Mouse (Mus musculus) urinary bladder, postnatal 10 days (tissue): Measurements from ENCODE around the gene Cpsf4l.

ENCODE experiments used
- DNase-seq: peaks from one replicate; pipeline ENCODE4 v3.0.0; 2022; ENCODE audit warnings: low spot score

Gene Cpsf4l

DNA sequence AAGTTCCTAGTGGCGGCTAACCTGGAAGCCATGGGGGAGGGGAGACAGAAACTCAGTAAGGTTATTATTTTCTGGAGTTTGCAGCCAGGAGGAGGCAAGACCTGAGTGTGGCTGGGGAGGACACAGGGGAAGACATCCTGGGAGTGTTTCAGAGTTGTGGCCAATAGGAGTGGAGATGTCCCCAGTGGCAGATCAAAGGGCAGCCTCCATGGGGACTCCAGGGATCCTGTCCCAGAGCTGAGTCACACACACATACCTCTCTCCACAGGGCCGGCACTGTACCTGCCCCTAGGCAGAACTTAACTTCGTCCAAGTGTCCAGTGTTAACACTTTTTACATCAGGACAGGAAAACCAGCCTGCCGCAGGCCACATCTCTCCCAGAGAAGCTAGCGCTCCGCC lies 25.3 kb upstream of the Cpsf4l start:
- DNase-seq: no peak

DNA sequence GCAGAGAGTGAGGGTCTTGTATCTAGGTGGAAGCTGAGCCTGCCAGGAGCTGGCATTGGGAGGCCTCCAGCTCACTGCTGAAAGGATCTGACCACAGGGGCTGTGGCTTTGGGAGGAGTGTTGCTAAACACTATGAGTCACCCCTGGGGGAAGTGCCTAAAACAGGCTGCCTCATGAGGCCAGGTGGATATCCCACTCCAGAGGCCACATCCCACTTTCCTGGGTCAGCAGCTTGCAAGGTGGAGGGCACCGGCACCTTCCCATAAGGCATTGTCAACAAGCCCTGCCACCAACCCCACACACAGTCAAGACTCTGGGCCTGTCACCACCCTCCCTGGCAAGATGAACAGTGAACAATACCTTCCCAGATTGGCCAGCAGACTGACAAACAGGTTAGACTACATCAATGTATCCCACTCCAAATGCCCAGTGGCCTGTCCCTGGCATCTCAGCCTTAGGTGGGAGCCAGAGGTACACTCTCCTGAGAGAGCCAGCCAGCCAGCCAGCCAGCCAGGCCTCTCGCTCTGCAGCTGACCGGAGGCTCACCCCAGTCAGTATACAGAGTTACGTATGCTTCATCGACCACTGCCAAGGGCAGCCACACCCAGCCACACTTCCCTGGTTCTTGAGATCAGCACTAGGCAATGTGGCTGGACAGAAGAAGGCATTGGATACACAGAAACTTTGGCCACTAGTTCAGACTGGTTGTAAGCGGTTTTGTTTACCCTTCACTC lies 24.0 kb upstream of the Cpsf4l start:
- DNase-seq: no peak

DNA sequence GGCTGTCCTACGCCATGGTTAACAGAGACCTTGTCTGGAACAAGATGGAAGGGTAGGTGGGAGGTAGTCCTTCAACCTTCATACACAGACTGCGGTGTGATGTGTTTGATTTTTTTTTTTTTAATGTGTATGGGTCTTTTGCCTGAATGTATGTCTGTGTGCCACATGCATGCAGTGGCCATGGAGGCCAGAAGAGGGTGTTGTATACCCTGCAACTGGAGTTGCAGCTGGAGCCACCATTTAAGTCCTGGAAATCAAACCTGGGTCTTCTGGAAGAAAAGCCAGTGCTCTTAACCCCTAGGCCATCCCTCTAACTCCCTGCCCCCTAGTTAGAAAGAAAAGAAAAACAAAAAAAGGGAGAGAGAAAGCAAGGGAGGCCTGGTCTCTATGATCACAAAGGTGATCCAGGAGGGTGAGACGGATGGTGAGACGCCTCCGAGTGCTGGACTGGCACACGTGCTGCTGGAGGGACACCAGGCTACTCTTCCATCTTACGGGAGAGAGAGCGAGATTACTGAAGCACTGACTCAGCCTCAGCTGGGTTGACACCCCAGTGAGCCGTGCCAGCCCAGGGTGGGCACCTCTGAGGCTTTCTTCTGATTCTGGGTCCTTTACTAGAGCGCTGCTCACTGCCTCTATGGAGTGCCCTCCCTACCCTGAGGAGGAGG lies 22.3 kb upstream of the Cpsf4l start:
- no peak for DNase-seq

DNA sequence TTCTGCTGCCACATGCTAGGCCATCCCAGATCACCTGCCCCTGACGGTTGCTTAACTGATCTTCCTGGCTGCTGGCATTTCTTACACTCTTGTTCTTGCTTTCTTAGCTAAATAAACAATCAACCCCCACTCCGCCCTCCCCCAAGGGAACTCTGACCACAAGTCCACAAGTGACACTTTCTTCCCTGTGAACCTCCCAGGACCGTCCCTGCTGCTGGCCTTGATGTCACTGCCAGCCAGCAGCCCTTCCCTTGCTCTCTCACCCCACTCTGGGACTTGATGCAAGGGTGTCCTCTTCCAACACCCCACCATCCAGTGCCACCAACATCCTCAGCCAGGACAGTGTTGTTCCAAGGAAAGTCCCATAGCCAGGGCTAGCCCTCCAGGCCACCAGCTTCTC lies 21.1 kb upstream of the Cpsf4l start:
- no peak for DNase-seq

DNA sequence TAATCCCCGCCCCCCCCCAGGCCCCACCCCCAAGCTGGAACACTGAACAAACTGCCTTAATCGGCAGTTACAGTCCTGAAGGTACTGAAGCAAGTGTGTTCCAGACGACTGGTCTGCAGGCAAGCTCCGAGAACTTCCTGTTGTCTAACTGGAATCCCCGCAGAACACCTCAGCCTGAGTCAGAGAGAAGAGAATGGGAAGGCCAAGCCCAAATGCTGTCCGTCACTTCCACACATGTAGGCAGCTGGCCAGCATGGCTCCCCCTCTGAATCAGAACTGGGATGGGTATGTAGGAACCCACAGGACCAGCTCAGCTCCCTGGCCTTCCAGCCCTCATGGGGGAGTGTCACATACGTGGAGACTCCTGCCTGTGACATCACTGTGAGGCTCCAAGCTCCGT lies 20.1 kb upstream of the Cpsf4l start:
- no peak for DNase-seq

DNA sequence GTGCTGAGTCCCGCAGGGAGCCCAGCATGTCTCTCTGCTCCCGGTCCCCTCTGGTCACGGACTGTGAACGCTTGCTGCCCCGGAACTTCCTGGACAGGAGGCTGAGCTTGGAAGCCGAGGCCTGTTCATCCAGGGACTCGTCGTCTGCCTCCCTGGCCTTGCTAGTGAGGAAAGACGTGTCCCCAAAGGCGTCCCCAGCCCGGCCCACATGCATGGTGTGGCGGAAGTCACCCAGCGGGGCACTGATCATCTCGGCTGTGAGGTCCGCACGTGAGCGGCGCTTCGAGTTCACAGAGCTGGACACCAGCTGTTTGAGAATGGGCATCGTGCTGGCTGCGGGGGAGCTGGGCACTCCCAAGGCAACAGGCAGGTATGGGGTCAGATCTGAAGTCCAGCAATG lies 19.4 kb upstream of the Cpsf4l start:
- no peak for DNase-seq

DNA sequence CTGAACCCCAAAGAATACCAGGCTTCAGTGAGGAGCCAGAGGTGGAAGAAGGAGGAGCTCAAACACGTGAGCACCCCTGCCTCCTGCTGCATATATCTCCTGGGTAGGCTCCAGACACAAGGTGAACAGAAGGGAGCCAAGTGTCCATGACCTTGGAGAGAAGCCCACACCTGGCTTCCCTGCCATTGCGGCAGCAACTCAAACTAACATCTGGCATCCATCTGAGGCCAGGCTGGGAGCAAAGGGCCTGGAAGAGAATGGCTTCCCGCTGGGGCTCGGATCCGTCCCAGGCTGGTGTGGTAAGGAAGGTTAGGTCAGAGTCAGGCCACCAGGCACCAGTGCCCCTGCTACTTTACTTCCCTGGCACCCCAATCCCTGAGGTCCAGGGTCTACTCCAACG lies 18.2 kb upstream of the Cpsf4l start:
- no peak for DNase-seq

DNA sequence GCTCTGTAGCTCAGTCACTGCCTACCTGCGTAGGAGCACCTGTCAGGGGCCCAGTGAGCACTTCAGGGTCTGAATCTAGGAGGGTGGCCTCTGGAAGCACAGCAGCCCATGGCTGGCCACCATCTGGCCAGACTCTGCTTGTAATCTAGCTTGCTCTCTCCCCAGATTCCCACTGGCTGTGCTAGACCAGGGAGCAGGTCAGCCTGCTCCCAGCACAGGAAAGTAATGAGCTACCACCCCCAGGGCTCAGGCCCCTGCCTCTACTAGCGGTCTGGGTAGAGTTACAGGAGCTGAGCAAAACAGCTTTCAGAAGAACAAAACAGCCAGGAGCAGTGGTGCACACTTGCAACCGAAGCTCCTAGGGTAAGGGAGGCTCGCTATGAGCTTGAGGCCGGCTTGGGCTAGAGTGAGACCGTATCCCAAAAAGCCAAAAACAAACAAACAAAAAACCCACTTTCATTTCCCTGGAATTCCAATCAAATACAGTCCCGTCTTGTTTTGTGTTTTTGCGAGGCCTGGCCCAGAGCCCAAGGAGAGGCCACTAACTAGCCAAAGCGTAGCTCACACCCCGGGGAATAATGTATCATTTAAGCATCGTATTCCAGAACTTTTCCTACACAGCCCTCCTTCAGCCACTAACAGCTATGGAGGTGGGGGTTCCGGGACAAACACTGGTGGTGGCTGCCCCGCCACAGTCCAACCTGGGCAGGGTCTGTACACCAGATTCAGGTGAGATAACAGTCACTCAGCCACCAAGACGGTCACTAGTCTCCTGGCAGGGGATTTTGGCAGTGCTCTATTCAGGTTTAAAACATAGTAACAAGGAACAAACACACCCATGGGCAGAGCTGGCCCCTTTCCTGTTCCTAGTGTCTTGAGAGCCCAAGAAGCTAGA lies 17.4 kb upstream of the Cpsf4l start:
- no peak for DNase-seq

DNA sequence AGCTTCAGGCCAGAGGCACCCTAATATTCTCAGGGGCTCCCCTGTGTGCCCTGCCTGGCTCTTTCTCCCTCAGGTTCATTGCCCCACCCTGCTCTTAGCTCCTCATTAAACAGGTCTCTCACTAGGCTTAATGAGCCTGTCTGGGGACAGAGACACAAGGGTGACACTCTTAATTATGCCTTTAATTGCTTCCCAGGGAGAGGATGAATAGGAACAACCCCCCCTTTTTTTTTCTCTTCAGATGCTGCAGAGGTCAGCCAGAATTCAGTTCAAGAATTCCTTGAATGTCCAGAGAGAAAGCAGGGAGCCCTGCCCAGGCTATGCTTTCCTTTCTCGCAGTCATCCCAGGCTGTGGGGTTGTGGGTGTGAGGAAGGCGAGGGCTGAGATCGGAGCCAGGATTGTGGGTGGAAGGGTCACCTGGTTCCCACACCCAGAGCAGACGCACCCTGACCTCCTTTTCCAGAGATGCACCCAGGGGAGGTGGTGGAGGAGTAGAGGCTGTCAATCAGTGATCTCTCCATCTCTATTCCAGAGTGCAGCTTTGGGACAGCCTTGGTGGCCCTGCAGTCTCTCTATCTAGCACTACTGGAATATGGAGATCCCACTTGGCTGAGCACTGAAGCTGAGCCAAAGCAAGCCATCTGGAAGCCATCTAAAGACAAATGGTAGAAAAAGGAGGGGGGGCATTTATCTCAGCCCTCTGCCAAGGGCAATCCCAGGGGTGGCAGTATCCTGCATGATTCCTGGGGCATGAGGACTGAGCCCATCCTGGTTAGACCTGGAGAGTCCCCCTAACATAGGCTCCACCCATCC lies 15.6 kb upstream of the Cpsf4l start:
- no peak for DNase-seq

DNA sequence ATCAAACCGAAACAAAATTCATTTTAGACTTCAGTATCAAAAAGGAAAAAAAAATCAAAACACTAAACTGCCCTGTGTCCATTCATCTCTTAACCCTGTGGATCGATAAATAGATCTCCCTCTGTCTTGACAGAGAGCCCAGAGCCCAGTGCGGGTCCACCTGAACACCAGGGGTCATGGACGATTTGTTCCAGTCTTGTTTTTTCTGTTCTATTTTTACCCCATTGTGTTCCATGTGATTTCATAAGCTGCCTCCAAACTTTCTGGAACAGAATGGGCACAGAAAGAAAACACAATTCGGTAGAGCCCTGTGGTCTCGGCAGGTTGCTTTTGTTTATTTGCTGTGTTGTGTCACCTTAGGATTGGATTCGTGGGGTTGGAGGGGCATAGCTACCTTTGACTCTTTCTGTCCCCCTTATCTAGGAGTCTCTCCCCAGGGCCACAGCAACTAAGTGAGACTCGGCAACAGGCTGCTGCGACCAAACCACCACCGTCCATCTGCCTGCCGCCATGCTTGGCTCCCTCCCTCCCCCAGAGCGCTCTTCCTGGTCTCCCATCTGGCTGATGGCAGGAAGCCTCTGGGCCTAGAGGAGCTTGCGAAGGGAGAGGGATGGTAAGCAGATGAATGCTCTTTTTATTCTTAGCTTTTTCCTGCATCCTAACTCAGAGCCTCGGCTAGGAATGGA lies 12.7 kb upstream of the Cpsf4l start:
- DNase-seq: no peak

DNA sequence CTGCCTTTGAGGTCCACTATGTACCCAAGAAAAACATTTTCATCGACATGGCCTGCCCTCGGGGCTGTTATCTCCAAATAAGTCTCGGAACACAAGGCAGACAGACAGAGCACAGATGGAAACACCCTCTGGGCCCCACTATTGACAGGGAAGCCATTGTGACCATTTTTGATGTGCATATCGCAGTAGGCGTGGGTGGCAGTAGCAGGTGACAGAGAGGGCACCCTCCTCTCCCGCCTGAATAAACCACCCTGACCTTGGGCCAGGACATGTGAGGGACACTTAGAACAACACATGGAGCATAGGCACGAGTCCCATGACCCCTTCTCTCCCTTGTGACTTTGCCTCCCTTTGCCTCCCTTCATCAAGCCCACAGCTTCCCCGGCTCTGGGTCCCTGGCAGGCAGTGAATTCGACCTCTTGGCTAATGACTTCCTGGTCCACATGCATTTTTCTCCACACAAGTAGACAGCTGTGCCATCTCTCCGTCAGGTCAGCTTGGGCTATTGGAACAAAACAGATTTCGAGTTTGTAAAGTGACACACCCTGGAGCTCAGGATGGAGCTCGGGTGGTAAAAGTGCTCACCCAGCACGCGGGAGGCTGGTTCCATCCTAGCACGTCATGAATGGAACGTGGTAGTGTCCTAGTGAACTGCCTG lies 8.1 kb upstream of the Cpsf4l start:
- DNase-seq: no peak

DNA sequence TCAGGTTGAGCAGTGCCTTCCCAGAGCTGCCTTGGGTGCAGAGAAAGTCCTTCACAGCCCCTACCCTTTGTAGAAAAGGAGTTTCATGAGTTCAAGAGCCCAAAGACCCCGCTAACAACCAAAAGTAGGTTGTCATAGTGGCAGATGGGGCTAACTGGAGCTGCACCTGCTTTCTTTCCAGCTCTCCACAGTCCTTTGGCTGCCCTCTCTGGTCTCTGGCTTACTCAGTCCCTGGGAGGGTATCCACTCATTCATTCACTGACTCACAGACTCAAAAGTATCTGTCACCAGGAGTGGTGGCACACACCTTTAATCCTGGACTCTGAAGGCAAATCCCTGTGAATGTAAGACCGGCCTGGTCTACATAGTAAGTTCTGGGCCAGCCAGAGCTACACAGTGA lies 6.3 kb upstream of the Cpsf4l start:
- no peak for DNase-seq

DNA sequence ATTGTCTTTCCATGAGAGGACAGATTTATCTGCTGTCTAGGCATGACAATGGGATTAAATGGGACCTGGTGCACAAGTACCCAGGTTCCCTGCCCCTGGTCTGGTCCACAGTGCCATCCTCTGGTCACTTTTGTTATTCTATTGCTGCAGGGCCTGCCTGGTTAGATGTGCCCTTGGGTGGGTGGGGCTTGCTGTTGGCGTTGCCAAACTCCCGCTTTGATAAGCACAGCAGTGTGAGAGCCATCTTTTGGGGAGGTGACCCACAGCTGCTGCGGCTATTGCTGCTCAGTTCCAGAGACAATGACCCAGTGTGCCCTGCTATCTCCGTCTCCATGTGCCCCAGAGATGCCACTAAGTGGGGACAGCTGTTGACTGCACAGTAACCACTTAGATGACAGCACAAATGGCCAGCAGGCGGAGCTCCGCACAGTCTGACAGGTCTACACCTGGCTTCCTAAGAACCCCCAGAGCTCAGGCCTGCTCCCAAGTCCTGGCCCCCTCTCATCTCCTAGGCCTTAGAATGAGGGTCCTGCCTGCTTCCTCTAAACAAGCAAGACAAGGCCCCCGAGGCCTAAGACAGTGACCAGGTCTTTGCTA lies 5.4 kb upstream of the Cpsf4l start:
- DNase-seq: no peak

DNA sequence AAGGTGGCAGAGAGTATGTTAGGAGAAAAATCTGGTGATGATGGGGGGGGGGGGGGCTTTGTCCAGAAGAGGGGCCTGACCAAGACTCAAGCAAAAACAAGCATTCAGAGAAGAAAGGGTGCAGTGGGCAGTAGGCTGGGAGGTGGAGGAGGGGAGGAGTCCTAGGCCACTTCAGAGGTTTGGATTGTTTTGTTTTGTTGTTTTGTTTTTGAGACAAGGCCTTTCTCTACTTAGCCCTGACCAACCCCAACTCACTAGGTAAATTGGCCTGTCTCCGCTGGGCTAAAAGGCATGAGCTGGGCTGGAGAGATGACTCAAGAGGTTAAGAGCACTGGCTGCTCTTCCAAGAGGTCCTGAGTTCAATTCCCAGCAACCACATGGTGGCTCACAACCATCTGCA lies 1.2 kb upstream of the Cpsf4l start:
- DNase-seq: no peak

DNA sequence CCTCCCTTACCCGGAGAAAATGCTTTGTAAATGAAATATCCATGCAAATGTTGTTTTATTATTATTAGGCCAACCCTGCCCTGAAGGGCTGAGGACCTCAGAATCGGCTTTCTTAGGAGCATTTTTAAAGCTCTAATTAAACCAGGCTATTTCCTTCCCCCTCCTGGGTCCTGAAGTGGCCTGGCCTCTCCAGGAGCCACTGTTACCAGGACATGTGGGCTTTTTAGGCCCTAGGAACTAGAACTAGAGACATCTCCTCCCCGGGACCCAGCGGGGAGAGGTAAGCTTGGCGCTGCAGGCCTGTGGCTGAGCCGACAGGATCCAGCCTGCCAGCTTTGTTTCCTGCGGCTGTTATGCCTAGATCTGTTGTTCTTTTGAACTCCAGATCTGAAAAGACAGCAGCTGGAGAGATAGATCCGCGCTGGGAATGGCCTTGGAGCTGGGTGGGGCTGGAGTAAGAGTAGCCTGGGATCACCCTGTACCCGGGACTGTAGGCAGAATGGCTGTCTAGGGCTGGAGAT lies 500 bp upstream of the Cpsf4l start:
- no peak for DNase-seq

DNA sequence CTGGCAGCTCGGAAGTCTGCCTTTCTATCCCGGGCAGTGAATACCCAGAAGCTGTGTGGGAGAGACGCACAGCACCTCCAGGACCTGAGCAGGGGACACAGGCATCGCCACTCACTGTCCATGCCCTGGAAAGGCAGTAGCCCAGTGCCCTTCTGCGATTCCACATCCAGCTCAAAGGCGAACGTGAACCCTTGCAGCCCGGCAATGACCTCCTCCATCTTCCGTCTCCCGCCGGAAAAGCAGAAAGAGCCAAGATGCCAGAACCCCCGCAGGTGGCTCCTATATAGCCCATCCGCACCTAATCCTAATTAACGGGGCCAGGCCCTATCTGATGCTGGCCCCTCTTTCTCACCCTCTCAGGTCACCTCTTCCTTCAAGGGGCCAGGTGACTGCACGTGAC lies 545 bp downstream of the Cpsf4l start:
- no peak for DNase-seq

DNA sequence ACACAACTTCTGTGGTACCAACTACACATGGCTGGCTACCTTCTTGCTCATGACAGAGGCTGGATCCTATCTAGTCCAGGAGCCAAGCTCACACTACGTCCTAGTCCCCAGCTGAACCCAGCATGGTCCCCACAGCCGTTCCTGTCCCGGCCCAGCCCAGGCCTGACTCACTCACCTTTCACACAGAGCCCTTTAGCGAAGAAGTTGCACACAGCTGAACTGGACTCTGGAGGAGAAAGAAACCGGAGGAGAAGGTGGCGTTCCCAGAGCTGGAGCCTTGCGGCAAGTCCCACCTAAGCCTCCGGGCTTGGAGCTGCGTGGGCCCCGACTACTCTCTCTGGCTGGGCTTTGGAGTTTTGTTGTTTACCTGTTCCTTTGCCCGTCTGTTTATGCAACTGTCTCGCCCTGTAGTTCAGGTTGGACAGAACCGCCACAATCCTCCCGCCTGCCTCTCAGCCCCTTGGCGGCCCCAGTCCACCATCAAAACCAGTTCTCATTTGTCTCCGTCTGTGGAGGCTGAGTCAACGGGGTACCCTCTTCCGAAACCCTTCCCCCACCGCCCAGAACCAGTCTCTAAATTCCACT lies 1.1 kb downstream of the Cpsf4l start:
- DNase-seq: no peak

DNA sequence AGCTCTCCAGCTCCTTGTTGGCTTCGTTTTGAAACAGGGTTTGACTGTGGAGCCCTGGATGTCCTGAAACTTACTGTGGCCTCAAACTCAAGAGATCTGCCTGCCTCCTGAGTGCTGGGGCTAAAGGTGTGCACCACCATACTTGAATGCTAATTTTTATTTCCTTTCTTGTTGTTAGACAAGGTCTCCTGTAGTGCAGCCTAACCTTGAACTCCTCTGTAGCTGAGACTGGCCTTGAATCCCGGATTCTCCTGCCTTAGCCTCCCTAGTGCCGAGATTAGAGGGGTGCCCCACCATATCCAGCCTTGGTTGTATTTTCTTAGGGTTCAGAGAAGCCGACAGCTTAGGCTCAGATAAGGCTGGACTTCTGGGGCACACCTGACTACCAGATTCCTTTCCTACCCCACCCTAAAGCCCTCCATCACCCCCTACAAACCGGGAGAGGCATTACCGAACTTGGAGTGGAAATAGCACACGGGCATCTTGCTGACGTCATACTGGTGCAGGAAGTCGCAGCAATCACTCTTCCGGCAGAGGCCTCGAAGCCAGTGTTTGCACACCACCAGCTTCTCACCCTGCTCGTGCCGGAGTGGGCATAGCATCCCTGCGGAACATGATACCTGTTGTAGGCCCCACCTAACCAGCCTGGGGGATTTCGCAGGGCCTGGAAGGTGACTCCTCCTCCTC lies 3.7 kb downstream of the Cpsf4l start:
- no peak for DNase-seq

DNA sequence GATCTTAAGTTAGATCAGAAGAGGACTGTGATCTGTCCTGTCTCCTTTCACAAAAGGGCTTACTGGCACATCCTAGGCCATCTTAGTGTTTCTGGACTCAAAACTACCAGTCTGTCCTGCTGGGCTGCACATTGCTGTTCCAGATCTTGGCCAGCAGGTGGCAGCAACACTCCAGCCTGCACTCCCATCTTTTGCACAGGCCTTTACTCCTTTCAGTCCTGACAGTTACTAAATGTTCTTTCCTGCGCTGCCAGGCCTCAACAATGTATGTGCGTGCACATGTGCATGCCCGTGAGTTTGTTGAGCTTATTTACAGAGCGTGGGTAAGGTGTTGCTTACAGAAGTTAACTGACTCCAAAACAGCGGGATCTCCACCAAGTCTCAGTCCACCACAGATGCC lies 6.1 kb downstream of the Cpsf4l start:
- no peak for DNase-seq
